Mouse (Mus musculus) ES-E14 (cell line): Measurements from ENCODE around the gene Ypel2. TPM values are rescaled to one million over a fixed set of nuclear protein-coding genes. Genes with fewer than 3 reads are reported as not detected.
A peak's percentile ranks its signal among the peaks of the same experiment; 100 is the strongest.

Experiments used
- DNase-seq: peaks from one replicate; pipeline ENCODE4 v3.0.0-alpha.2; 2013; ENCODE audit warnings: low read depth, low spot score
- H3K27ac ChIP-seq: 2 replicates; pipeline ENCODE4 v1.5.1; 2012; ENCODE audit warnings: low read depth, mild to moderate bottlenecking, low read length, moderate library complexity, mixed read lengths; ENCODE audit not compliant: poor library complexity, insufficient read depth, severe bottlenecking
- H3K36me3 ChIP-seq: 2 replicates; pipeline ENCODE4 v1.6.1; 2012; ENCODE audit warnings: mild to moderate bottlenecking, low read length, moderate library complexity, mixed read lengths; ENCODE audit not compliant: control insufficient read depth, poor library complexity, insufficient read depth, severe bottlenecking
- H3K4me1 ChIP-seq, 2 experiments: fragments of 150-350 bp in 1 of 2; sonication (generic) in 1 of 2; 2 replicates each; pipeline ENCODE4 v1.6.1; 2012; ENCODE audit warnings: low read length in 2 of 2, mild to moderate bottlenecking in 1 of 2, mixed read lengths in 1 of 2; ENCODE audit not compliant: control insufficient read depth in 2 of 2, insufficient read depth in 2 of 2, poor library complexity in 1 of 2
- H3K4me3 ChIP-seq, 2 experiments: fragments of 150-350 bp in 1 of 2; sonication (generic) in 1 of 2; 2 replicates each; pipeline ENCODE4 v1.5.1; 2012; ENCODE audit warnings: low read length in 2 of 2, low read depth in 1 of 2, mild to moderate bottlenecking in 1 of 2, mixed read lengths in 1 of 2; ENCODE audit not compliant: insufficient read depth in 1 of 2, poor library complexity in 1 of 2, severe bottlenecking in 1 of 2
- H3K9ac ChIP-seq: 2 replicates; pipeline ENCODE4 v1.6.1; 2012; ENCODE audit warnings: low read depth, mild to moderate bottlenecking, low read length, mixed read lengths; ENCODE audit not compliant: poor library complexity, insufficient read depth, severe bottlenecking
- H3K9me3 ChIP-seq: fragments of 150-350 bp; sonication (generic); 2 replicates; pipeline ENCODE4 v1.6.1; 2012; ENCODE audit warnings: low read depth, mild to moderate bottlenecking, low read length; ENCODE audit not compliant: control insufficient read depth, insufficient read depth
- CHD2 ChIP-seq: IDR thresholded peaks from 2 replicates; pipeline ENCODE4 v1.6.1; 2014; ENCODE audit warnings: mild to moderate bottlenecking, low read depth, low read length, inconsistent platforms
- HCFC1 ChIP-seq: IDR thresholded peaks from 2 replicates; pipeline ENCODE4 v1.6.1; 2012; ENCODE audit warnings: low read length, inconsistent platforms, borderline replicate concordance; ENCODE audit not compliant: insufficient read depth
- MAFK ChIP-seq: IDR thresholded peaks from 2 replicates; pipeline ENCODE4 v1.6.1; 2014; ENCODE audit warnings: mild to moderate bottlenecking, low read depth, low read length, inconsistent platforms; ENCODE audit not compliant: insufficient read depth
- ZC3H11A ChIP-seq: IDR thresholded peaks from 2 replicates; pipeline ENCODE4 v1.6.1; 2012; ENCODE audit warnings: low read depth, mild to moderate bottlenecking, inconsistent platforms, low read length, borderline replicate concordance
- ZNF384 ChIP-seq: IDR thresholded peaks from 2 replicates; pipeline ENCODE4 v1.6.1; 2012; ENCODE audit warnings: low read depth, low read length, inconsistent platforms
- in situ Hi-C, 2 experiments: fragments of 600-800 bp; cut with MboI; formaldehyde crosslinking; loops; one replicate each; pipeline ENCODE4 v1.15.1; 2025; ENCODE audit warnings: low sequenced_read_pairs in 2 of 2, inconsistent platforms in 1 of 2; ENCODE audit not compliant: unreplicated experiment in 2 of 2
- total RNA-seq: library from RNA; depleted of rRNA; stranded (reverse); fragments of 300-350 nt; gene quantifications from 2 replicates; pipeline ENCODE4 v1.2.3, GENCODE M21; 2012

Ypel2 gene
- total RNA-seq, 1 experiment: 3.6 TPM

DNA sequence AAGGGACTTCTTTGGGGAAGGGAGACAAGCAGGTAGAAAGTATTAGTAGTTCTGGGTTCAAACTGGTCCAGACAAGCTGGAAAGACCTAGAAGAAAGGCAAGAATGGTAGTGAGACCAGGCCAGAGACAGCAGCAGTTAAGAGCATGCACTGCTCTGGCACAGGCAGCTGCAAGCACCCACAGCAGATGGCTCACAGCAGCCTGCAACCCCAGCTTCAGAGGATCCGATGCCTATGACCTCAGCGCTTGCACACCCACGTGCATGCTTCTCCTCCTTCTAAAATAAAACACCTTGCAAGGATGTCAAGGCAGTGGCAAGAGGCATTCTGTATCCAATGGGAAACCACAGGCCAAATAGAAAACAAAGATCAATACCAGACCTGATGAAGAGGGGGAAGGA is 19.1 kb downstream of the Ypel2 start:
- H3K9ac ChIP-seq: no peak overlapping the region
- no peak for DNase-seq
- H3K9me3 ChIP-seq: no peaks in the 10 kb centered on the region
- TF ChIP-seq ZNF384 (no peak), ZC3H11A (no peak), CHD2 (no peak), HCFC1 (no peak), MAFK (no peak)
- no peaks in the 10 kb centered on the region for H3K36me3 ChIP-seq
- no peak overlapping the region for H3K27ac ChIP-seq
- no peak overlapping the region for H3K4me3 ChIP-seq
- in situ Hi-C loops: no loop called here
- peaks cover 1 to 10% of the 10 kb centered on the region in 2 experiments; a peak in 2 of 4 replicates for H3K4me1 ChIP-seq

DNA sequence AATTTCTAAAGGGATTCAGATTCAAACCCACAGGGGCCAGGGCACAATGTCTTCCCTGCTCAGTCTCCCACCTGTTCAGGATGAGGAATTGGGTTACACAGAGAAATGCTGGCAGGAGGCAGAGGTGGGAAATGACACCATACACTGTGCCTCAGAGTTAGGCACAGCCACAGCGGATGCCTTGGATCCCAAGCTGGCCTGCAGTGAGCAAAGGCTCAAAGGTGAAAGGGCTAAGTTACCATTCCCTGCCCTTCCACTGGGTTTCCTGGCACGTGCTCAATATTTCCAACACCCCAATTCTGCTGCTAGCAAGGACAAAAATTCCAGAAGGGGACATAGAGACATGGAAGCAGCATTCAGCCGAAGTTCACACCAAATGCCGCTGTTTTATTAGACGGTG is 20.3 kb downstream of the Ypel2 start:
- Histone ChIP-seq H3K4me1 (peaks cover 4 to 16% of the 10 kb centered on the region in 2 experiments), H3K9me3 (no peaks in the 10 kb centered on the region), H3K36me3 (no peaks in the 10 kb centered on the region), H3K27ac (no peak overlapping the region), H3K4me3 (no peak overlapping the region), H3K9ac (no peak overlapping the region)
- in situ Hi-C loops: no loop called here
- no peak for DNase-seq
- TF ChIP-seq ZC3H11A (no peak), ZNF384 (no peak), MAFK (no peak), HCFC1 (no peak), CHD2 (no peak)

DNA sequence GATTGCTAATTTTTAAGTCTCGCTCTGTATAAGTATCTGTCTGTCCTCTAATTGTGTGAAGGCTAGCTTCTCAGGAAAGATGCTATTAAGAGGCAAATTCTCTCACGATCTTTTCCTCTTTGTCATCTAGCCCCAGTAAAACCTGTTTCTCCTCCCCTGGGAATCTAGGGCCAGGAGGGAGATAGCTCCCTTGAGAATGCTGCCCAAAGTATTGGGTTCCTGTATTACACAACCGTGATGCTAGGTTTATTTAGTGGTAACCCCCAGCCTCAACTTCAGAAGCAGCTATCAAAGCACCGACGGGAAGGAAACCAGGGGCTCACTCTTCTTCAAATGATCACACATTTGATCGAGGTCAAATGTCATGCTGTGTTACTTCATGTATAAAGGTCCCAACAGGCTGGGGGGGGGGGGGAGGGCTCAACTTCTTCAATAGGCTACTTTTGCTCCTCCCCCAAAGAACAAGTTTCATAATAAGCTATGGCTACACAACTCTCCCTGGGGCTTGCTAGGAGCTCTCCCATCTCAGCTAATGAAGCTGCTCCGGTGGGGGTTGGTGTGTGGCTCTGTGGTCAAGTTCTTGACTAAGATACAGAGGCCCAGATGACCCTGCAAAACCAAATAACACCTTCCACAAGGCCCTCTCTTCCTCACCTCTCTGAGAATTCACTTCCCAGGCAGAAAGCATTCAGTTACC is 22.3 kb downstream of the Ypel2 start:
- in situ Hi-C loops: no loop called here
- Histone ChIP-seq H3K27ac (no peak overlapping the region), H3K4me1 (peaks cover 7 to 17% of the 10 kb centered on the region in 2 experiments)

DNA sequence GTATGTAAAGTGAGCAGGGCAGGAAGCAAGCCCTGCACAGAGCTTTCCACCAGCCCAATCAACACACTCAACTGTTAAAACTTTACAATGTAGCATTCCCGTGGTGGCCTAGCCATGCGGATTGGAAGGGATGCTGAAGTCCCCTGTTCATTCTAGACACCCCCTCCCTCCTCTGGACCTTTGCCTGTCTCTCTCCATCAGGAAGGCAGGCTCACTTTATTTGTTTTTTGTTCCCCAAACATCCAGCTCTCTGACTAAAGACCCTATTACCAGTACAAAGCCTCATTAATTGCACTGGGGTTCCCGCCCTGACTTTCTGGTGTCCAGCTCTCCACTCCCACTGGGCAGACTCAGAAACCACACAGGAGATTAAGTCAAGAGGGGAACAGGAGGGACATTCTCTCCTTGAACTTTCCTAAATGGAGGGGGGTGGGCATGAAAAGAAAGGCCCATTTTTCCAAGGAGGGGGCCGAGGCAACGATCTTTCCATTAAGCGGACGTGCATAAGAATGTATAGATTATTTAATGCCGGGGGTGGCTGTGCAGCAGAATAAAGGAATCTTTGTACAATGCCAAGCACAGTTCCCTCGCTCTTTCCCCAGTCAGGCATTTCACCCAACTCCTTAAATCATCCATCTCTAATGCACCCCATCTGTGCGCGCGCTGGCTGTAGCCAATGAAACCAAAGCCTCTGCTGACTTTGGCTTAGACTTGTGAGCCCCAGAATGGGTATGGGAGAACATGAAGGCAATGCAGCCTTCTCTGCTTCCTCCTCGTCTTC is 24.3 kb downstream of the Ypel2 start:
- DNase-seq: no peak
- no peak overlapping the region for H3K9ac ChIP-seq
- H3K4me1 ChIP-seq: peaks cover 7 to 11% of the 10 kb centered on the region in 2 experiments
- peak overlapping the region; percentile 29; the same call in 1 of the 2 replicates for H3K27ac ChIP-seq
- TF ChIP-seq ZC3H11A (no peak), ZNF384 (no peak), MAFK (no peak), CHD2 (no peak), HCFC1 (no peak)
- H3K36me3 ChIP-seq: no peaks in the 10 kb centered on the region
- no peaks in the 10 kb centered on the region for H3K9me3 ChIP-seq
- 0 out of 4 replicates have a peak overlapping the region, but pooled peaks of 1 of the 2 experiments have one; percentile 2 for H3K4me3 ChIP-seq
- in situ Hi-C loops: no loop called here

More for the DNA sequence above, 22.3 kb downstream of the Ypel2 start:
- H3K9ac ChIP-seq: no peak overlapping the region
- H3K4me3 ChIP-seq: no peak overlapping the region
- DNase-seq: no peak
- no peaks in the 10 kb centered on the region for H3K36me3 ChIP-seq
- TF ChIP-seq ZC3H11A (no peak), MAFK (no peak)
- no peaks in the 10 kb centered on the region for H3K9me3 ChIP-seq
